Mouse (Mus musculus) 3T3-L1 (cell line): ENCODE data around the gene Gm28043.
"Not testable (repeated sequence)": the region's sequence is repeated elsewhere in the genome, so short reads cannot be mapped to it uniquely, and the experiment has no call there.

Experiments
- DNase-seq: peaks from one replicate; pipeline ENCODE4 v3.0.0-alpha.2; 2015; ENCODE audit warnings: low read depth, low spot score

Gm28043 gene

DNA sequence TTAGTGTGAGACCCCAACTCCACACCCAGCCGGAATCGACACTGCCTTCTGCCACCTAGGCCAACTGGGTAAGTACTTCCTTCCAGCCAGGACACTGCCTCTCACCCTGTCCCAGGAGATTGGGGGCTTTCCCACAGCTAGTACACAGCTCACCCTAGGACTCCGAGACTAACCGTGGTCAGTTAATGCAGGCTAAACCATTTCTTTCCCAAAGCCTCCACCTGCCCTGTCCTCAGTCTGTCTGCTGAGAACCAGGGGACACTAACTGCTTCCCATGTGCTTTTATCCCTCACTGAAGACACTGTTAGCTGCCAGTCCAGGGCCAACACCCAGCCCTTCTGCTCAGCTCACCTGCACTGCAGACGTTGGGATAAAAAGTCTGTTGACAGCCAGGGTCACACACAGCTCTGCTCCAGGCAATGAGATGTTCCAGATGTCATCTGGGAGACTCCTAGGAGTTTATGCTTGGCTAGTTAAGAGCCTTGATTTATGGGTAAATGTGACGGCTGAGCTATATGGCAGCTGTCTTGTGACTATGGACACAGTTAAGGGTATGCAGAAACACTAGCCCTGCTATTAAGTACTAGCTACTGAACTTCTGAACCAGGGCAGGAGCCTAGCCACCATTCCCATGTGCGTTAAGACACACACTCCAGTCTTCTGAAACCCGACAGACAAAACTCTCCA lies 97.2 kb downstream of the Gm28043 start:
- no peak for DNase-seq

GRCm38 (mm10) chr17:29712565-29712964 lies 97.9 kb downstream of the Gm28043 start:
- DNase-seq = no peak

DNA sequence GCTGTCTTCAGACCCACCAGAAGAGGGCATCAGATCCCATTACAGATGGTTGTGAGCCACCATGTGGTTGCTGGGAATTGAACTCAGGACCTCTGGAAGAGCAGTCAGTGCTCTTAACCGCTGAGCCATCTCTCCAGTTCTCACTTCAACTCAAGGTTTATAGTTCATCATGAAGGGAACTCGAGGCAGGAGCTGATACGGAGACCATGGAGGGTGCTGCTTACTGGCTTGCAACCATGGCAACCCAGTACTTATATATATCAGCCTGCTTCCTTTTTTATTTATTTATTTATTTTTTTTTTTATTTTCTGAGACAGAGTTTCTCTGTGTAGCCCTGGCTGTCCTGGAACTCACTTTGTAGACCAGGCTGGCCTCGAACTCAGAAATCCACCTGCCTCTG lies 99.1 kb downstream of the Gm28043 start:
- not testable (repeated sequence) for DNase-seq

- DNase-seq = peak; percentile 98
Measured at GRCm38 (mm10) chr17:29716732-29717445, 102.2 kb downstream of the Gm28043 start, which contains the start of gene Ccdc167. Ccdc167 (minus strand) TSS chr17:29717044.

- no peak for DNase-seq
Measured at GRCm38 (mm10) chr17:29718660-29719059, 104.0 kb downstream of the Gm28043 start.

DNA sequence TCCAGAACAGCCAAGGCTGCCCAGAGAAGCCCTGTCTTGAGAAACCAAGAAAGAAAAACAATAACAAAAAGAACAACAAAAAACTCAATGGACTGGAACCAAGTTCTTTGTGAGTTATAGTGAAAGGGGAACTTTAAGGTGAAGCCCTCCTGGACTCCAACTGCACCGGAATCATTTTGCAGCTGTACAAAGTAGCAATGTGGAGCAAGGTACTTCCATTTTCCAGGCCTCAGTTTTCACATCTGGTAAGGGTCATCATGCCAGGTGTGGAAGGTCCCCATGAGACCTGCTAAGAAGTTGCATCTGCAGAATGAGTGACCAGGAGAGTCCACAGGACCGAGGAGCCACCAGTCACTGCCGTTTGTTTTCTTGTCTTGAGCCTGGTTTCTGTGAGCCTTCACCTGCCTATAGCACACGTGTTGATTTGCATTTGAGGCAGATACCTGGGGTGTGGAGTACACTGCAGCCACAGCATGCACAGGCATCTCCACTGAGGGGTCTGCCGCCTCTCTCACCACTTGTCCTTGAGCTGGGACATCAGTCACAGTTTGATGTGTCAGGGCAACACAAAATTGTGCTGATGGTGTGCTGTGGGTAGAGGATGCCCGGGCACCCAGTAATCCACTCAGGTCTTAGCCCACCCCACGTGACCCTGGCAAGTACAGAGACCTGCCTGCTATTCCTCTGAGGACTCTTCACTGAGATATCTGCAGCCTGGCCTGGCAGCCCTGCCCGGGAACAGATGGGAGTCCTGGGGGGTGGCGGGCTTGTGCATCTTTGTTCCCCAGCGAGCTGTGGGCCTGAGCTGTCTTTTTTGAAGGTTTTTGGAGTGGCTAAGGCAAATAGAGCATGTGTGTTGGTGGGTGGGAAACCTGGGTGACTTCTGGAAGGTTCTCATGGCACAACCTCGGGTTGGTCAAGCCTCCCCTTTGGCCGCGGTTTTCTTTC lies 105.2 kb downstream of the Gm28043 start:
- no peak for DNase-seq

- DNase-seq = no peak
Measured at GRCm38 (mm10) chr17:29720755-29721365, 106.2 kb downstream of the Gm28043 start.

- no peak for DNase-seq
Measured at GRCm38 (mm10) chr17:29724610-29725009, 109.9 kb downstream of the Gm28043 start.

DNA sequence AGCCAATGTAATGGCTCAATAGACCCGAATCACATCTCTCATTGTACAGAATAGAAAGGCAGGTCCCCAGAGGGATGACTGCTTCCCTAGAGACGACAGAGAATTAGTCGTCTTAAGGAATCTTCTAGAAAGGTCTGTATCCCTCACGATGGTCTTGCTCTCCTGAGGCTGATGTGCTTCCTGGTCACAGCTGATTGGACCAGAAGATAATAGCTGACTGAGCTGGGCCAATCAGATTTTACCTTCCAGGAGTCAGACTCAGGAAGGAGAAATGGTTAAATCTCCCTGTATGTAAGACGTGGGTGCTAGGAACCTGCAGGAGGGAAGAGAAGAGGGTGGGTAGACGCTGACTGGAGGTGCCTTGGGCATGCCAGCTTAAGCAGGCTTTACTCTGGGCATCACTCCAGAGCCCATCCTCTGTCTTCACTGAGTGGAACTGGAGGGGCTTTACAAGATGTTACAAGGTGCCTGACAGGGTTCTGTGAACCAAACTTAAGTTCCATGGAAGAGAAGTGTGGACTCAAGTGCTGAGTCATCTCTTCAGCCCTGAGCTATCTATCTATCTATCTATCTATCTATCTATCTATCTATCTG lies 110.4 kb downstream of the Gm28043 start:
- DNase-seq = no peak

DNA sequence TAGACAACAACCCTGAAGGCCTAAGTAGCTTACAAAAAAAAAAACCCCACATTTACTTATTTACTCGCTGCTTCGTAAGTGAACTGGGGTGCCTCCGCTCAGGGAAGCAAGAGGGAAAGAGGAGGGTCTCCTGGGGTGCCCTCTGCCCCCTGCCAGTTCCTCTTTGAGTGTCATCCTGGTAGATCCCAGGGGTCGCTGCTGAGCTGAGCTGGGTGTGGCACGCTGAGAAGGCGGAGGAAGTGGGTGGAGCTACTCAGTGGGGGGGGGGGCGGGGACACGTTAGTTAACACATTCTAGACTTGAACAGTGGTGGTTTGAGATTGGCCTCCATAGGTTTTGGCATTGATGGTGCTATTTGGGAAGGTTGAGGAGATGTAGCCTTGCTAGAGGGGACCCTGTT lies 113.4 kb downstream of the Gm28043 start:
- DNase-seq = no peak

DNA sequence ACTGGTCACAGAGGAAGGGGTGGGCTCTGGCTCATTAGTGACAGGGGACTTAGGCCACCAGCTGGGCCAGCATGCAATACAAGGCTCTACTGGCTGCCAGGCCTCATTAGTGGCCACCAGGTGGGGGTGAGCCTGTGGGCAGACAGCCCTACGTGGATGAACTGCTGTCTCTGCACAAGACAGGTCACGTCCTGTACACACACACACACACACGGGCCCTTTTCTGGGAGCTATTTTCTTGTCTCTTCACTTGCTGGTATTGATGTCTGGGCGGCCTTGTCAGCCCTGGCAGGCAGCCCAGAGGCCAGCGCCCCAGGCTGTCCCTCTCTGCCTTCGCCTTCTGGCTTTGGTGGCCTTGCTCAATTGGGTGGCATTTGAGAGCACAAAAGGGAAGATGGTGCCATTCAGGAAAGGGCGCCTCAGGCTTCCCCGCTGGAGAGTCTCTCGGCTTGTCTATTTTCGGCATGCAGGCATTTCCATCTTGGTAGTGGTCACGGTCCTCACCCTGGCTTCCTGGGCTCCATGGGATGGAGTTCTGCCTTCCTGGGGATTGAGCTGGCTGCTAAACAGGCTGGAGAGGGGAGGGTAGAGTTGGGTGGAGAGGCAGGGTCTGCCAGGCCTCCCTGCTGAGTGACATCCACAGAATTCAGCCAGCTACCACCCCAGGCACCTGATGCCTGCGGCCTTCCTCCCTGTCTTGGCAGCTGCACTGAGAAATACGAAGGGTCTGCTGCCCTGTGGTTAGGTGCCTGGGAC lies 116.0 kb downstream of the Gm28043 start:
- DNase-seq = no peak

DNA sequence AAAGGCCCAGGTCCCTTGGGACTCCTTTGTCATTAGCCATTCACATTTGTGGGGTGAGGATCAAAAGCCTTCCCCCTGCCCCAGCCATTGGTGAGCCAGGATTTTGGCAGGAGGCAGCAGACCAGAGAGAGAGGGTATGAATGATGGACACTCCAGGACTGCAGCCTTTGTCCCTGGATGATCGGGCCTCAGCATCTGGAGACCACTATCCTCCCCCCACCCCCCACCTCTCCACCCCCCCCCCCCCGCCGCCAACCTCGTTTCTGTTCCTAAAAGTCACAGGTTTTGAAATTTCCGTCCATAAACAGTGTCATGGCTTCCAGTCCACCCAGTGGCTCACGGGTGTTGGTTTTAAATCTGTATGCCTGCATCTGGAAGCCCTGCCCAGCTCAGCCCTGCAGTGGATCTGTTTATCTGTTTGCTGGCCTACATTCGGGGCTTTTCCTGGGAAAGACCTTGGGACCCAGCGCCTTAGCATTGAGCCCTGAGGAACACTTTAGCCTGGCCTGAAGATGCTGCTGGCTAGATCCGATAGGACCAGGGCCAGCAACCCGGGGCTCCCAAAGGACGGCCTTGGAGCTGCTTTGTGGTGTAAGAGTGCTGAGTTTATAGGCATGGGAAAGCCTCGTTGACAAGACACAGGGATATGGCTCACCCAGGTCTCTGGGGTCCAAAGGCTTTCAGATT lies 116.7 kb downstream of the Gm28043 start:
- DNase-seq = no peak

GRCm38 (mm10) chr17:29731953-29732325 lies 117.3 kb downstream of the Gm28043 start:
- no peak for DNase-seq

DNA sequence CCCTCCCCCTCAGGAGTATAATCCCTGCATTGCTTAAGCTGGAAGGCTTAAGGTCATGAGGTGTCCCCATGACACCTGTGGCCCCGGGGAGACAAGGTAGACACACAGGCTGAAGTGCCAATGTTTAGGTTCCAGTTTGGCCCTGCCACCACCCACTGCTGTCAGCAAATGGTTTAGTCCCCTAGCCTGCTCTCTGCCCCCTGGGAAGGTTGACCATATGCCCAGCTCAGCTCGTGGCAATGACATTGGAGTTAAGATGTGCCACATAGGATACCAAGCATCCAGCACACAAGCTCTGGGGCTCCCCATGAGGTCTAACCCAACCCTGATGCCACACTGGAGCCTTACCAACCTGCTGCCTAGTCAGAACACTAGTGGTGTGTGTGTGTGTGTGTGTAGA lies 117.8 kb downstream of the Gm28043 start:
- no peak for DNase-seq

GRCm38 (mm10) chr17:29736448-29737014 lies 121.9 kb downstream of the Gm28043 start:
- DNase-seq = no peak

DNA sequence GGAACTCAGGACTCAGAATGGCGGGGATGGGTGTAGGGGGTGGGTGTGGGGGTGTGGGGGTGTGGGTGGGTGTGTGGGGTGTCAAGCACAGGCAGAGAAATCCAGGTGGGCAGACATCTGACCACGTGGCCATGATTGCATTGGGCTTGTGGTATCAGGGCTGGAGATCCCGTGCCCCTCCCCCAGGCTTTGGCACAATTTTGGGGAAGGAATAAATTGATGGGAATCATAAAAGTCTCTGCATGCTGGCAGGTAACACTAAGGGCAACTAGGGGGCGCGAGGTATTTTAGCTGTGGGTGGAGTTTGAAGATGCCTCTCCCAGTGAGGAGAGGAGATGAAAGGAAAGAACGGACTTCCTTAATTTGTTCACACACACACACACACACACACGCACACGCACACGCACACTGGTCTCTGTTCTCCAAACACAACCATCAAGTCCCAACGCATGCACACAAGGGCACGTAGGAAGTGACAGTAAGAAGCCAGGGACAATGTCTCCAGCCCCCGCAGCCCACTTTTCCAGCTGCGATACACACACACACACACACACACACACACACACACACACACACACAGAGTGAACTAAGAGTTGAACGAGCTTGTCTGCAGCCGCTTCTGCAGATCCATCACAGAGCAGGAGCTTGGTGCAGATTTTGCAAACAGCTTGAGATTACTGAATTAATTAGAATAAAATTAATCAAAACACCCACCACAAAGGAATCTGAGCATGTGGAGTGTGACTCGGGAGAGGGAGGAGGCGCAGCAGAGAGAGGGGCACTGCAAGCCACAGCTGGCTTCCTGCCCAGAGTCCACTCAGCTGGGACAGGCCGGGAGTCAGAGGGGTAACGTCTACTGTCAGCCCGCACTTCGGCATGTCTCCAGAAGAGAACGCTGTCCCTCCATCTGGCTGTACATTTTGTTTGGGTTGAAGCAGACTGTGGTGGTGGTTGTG lies 123.5 kb downstream of the Gm28043 start:
- DNase-seq = no peak

DNA sequence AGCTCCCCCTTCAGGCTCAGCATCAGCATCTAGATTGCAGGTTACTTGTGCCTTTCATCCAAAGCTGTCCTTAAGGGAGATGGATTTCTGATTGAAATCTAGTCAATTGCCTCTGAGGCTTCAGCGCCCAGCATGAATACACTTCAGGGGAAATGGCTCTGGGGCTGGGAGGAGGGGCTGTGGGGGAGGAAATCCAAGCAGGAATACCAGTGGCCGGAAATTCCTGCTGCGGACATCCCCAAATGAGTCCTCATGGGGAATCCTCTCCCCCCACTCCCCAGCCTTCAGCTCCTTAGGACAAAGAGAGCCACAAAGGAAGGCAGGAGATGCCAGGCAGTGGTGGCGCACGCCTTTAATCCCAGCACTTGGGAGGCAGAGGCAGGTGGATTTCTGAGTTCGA lies 132.8 kb downstream of the Gm28043 start:
- no peak for DNase-seq
